Mouse (Mus musculus): ENCODE data around the gene Gm6367.
"Not testable (repeated sequence)": the region's sequence is repeated elsewhere in the genome, so short reads cannot be mapped to it uniquely, and the experiment has no call there.

The Gm6367 gene

GRCm38 (mm10) chr5:94988326-94988725, at the start of gene Gm6367:
Gene Gm6367 (plus strand): TSS chr5:94988626.
- DNase-seq (ENCODE audit: low read depth, low spot score) = not testable (repeated sequence)

Data from brain, embryonic 18.5 days (tissue).